Mouse (Mus musculus): Measurements from ENCODE around the gene Pcbp2.

DNA sequence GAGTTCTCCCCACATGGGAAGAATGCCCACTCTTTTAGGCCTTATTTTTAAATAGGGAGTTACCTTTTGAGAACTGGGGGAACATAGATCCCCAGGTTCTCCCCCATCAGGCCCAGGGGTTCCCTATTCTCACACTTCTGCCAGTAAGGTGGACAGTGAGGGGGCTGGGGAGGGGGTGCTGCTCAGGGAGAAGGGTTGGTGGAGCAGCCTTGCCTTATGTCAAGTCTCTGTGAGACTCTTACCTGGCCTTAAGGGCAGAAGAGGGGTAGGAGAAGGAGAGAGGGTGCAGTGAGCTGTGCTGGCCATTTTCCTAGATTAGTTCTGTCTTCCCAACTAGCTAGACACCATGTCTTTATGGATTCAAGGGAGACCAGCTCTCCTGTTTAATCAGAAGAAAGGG, 42.1 kb downstream of the Pcbp2 start:
- TF ChIP-seq POLR2A (IDR thresholded peaks at IDR 0.05; ENCODE audit: borderline replicate concordance, insufficient read depth, low read length) (no peak), CTCF (IDR thresholded peaks at IDR 0.05; ENCODE audit: borderline replicate concordance, insufficient read depth, low read depth, low read length) (no peak)
